Mouse (Mus musculus): ENCODE data around the gene Dnaic1. TPM values are rescaled to one million over a fixed set of nuclear protein-coding genes. Genes with fewer than 3 reads are reported as not detected.

Gene Dnaic1
- total RNA-seq, 2 experiments from 2014 or later = 7.8 to 9.0 TPM

DNA sequence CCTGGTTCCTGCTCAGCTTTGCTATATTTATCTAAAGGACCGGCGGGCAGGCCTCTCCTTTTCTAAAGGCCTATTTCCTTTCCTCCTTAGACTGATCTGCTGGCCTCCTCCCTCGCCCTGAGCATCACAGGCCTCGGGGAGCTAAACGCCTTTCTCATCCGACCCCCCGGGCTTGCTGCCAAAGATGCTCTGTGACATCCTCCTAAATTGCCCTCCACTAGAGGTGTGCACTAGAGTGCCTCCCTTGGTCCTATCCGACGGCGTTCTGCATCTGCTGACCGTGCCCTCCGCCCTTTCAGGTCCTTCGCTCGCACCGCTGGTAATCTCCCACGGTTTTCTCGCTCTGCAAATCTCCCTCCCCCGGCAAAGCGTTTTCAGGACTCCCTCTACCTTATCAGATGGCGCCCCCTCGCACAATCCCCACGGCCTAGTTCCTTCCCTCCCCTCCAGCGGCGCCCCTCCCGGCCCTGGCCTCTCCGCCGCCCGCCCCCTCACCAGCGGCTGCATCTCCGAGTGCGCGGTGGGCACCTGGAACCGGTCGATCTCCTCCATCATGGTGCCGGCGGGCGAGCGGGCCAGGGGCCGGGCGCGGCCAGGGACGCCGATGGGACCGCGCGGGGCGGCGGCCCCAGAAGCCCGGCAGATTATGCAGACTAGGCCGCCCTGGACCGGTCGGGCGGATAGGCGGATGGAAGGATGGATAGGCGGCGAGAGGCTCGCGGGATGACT is 729 bp upstream of the Dnaic1 start:
- peak; percentile 48 to 54 for DNase-seq (ENCODE audit: low spot score in 2 of 2)

DNA sequence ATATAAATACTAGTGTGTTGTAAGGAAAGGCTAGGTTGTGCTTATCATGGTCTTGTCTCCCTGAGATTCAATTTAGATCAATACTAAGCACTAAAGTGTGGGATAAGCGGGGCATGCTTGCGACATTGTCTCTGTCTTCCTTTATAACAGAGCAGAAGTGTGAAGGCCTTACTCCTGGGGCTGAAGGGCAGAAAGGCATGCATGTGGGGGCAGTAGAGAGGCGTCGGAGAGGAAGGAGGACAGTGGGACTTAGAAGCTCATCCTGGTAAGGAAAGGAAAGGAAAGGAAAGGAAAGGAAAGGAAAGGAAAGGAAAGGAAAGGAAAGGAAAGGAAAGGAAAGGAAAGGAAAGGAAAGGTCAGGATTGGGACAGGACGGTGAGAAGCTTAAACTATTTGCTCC is 1.9 kb downstream of the Dnaic1 start:
- DNase-seq (ENCODE audit: low spot score in 2 of 2) = no peak

DNA sequence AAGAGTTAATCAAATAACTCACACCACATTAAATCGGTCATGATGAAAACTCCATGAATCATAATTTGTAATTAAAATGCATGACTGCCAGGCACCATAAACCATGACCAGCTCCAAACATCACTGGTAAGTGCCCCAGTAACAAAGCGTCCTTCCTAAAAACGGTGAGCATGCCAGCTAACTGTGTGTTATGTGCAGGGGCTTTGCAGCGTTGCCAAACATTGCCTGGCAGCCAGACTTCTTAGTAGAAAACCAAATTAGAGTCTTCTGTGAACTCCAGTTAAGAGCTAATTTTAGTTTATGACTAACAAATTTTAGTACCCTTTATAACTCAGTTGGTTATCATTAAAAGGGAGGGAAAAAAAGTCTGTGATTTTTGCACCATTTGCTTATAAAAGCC is 3.9 kb downstream of the Dnaic1 start:
- DNase-seq (ENCODE audit: low spot score in 2 of 2) = peak in 1 of 2 experiments; percentile 61

DNA sequence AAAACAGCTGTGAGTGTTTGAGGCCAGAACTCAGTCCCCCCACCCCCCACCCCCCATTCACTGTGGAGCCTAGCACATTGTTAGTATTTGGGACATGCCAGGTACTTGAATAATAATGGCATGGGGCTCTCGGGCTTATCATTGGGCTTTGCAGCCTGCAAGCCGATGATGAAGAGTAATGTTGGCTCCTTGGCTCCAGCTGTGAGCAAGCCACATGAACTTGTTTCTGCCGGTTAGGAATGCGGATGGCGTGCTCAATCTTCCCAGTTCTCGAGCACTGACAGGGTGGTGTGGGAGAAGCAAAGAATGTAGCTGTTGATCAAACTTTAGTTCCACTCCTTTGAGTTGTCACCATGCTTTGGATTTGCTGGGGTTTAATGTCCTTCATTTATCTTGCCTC is 6.3 kb downstream of the Dnaic1 start:
- no peak for DNase-seq (ENCODE audit: low spot score in 2 of 2)

DNA sequence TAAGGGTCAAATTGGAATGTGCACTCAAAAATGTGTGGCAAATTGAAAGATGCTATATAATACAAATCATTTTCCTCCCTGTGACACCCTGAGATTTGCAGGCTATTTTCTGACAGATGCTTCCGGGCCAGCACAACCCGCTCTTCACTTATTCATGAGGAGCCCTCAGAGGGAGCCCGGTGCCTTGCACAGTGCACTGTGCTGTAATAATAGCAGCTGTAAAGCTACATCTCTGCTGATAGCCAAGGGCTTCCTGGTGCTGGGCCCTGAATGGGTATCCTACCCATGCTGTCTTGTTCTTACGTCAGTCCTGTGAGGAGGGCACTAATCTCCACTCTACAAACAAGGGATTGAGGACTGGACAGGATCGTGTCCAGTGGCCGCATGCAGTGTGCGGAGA is 13.8 kb downstream of the Dnaic1 start:
- DNase-seq (ENCODE audit: low spot score in 2 of 2) = no peak

DNA sequence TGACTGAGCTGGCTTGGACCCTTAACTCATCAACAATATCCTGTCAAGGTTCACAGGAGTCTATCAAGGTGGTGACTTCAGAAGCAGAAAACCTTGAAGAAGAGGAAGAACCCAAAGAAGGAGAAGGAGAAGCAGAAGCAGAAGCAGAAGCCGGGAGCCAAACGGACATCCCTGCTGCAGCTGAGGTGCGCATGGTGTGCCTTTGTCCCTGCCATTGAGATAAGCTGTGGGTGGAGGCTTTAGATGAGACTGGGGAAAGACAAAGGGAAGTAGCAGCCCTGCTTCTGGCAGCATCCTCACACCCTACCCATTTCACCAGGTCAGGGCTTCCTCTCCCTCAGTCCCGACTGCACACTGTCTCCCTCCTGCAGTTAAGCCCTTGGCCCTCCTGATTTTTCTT is 33.2 kb downstream of the Dnaic1 start:
- DNase-seq (ENCODE audit: low spot score in 2 of 2) = no peak

DNA sequence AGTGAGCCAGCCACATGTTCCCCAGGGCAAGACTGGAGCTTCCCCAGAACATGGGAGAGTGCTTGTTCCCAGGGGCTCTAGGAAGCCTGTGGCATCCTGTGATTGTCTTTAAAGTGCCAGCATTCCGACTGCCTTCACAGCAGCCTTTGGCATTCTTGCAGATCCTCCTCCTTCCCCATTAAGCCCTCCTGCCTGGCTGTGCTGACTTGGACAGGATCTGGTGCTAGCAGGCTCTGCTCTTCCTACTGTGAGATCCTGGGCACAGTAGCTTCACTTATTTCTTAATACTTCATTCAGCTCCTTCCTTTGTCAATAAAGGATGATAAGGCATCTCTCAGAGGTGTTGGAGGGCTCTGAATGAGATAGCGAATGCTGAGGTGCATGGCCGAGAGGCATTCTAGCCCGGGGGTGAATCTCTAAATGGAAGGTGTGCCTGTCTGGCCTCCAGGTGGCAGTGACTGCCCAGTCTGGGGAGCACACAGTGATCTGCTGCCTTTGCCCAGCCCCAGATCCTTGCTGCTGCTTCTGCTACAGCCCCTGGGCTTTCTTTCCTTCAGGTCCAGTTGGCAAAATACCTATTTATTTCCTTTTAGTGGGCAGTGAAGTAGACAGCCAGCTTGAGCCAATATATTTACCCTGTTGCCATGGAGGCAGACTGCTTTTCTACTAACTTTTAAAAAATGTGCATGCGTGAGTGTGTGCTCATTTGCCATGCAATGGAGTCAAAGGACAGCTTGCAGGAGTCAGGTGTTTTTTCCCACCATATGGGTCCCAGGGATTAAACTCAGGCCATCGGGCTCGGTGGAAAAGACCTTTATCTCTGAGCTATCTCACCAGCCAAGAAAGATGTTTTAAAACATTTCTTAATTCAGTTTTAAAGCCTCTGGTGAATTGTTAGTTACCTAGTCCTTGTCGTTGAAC is 35.2 kb downstream of the Dnaic1 start:
- DNase-seq (ENCODE audit: low spot score in 2 of 2) = no peak

DNA sequence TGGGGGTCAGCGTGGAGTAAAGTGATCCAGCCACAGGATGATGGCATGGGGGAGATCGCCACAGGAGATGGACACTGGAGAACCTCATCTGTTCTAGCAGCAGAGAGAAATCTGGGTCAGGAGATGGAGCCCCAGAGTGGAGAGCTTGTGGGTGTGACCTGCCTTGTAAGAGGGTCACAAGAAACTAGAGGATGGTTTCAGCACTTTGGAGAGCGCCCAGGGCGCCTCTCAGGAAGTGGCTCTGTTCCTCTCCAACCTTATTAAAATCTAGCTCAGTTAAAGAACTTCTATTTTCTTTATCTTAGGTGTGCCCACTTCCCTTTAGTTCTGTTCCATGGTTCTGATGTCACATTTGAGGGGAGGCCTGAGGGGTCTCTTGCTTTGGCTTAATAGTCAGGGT is 37.2 kb downstream of the Dnaic1 start:
- DNase-seq (ENCODE audit: low spot score in 2 of 2) = no peak

DNA sequence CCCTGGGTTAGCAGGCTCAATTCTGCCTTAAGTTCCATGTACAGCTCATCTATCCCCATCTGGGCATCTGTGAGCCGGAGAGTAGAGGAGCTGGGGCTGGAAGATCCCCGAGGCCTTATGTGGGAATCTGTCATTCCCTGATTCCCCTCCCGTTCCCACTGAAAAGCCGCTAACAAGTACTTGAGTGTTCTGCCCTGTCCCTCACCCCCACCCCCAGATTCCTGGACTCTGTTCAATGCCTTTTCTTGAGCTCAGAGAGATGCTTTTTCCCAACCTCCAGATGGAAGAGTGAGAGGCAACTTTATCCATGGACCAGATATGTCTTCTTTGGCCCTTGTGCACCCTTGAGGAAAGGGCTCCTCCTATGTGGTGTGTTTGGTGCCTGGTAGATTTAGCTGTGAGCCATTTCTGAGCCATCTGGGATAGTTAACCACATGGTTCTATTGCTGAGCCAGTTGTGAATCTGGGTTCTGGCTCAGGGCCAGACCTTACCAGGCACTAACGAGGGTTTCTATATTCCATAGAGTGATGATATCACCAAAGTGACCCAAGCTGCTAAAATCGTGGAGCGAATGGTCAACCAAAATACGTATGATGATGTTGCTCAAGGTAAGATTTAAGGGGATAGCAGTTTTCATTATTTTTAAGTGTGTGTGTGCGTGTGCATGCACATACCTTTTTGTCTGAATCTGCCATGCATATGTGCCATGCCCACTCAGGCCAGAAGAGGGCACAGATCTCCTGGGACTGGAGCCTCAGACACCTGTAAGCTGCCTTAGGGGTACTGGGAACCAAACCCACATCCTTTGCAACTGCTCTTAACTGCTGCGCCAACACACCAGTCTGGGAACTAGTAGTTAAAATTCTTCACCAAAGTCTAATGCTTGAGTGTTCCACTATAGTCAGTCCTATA is 40.4 kb downstream of the Dnaic1 start:
- DNase-seq (ENCODE audit: low spot score in 2 of 2) = peak in 1 of 2 experiments; percentile 45

DNA sequence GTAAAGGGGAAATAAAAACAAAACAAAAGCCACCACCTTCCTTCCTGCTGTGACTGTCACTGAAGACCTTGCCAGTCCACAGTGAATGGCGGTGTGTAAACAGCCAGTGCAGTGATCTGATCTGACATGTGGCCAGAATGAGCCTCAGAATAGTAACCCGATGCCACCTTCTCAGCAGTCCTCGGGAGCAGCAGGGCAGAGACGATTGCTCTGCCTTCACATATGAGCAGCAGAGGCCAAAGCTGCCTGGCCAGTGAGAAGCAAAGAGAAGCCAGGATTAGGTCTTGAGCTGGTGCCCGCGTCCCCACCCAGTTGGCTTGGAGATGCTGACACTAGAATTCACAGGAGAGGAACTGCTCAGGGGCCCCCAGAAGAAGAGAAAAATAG is 41.0 kb downstream of the Dnaic1 start:
- DNase-seq (ENCODE audit: low spot score in 2 of 2) = no peak

DNA sequence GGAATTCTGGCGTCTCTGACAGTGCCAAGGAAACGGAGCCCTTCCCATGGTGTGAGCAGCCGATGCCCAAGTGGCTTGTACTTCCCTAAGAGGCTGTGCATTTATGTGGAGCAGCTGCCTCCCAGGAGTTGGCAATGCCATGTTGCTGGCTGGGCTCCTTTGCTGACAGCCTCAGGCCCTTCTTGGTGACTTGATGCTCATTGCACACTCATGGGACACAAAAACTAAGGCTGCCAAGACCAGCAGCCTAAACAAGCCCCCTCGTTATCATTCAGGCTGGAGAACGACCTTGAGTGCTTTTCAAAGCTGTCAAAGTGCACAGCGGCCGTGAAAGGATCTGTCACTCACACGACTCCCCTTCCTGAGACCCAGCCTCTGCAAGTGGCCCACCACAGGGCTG is 42.6 kb downstream of the Dnaic1 start:
- no peak for DNase-seq (ENCODE audit: low spot score in 2 of 2)

DNA sequence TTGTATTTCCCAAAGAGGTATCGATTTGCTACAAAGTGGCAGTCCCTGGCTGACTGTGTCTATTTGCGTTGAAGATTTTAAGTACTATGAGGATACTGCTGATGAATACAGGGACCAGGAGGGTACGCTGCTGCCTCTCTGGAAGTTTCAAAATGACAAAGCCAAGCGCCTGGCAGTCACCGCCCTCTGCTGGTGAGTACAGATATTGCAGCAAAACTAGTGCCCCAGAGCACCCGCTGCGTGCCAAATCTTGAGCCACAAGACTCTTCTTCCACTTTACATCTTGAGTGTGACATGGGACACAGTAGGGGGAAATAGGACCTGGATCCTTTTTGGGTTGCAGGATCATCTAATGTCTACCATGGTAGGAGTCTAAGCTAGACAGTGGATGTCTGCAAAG is 44.6 kb downstream of the Dnaic1 start:
- DNase-seq (ENCODE audit: low spot score in 2 of 2) = peak; percentile 78 to 94

DNA sequence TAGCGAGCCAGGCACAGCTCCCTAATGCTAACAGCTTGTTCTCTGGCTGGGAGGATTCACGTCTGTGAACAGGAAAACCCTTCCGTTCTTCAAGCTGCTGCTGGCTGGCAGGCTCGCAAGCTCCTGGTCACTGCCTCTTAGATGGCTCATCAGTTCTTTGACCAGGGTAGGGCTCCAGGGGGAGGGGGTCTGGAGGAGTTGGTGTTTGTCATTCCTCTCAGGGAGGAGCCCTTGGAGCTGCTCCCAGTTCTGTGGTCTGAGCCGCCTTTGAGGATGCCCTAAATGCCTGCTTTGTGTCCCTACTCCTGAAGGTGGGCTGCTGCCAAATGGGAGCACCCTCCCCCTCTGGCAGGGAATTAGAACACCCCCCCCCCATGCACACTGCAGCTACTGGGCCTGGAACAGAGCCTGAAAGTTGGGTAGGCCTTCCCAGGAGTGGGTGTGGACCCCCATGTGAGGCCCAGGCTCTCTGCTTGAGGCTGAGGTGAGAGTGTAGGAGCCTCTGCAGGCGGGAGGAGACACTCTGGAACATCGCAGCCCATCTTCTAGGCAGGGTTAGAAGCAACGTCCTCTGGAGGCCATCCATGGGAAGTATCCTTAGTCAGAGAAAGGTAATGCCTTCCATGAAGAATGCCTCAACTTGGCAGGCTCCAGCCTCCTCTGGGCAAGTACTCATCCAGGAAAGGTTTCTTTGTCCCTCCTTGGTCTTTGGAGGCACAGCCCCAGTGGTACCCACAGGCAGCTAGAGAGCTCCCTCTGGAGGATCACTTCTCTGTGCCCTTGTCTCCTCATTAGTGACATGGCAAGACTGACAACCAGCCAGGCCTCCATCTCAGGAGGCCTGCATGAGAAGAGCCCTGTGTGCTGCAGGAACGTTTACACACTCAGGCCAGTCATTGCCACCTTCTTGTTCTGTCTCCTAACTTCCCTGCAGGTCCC is 46.4 kb downstream of the Dnaic1 start:
- DNase-seq (ENCODE audit: low spot score in 2 of 2) = peak; percentile 64 to 87

DNA sequence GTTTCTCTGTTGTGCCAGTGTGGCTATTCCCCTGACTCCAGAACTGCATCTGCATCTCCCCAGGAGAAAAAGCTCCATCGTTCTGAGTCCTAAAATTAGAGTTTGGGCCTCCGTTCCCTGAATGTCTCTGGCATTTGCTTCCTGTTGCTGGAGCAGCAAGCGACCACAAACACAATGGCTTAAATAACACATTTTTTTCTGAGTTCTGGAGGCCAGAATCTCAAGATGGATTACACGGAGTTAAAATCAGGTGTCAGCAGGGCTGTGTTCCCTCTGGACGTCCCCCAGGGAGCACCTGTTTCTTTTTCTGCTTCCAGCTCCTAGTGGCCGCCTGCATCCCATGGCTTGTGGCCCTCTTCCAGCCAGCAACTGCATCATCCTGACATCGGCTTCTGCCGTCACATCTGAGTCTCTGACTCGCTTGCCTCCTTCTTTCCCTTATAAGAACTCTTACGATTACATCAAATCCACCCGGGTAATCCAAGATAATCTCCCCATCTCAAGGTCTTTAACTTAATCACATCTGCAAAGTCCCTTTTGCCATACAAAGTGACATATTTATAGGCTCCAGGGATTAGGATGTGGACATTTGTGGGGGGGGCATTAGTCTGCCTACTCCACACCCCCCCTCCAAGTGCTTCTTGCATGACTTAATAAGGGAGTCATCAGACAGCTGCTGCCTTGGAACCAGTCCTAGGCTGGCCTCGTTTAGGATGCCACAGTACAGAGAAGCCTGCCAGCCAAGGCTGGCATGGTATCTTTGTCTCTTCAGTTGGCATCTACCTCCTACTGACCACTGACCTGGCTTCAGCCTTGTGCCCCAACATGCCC is 49.6 kb downstream of the Dnaic1 start:
- DNase-seq (ENCODE audit: low spot score in 2 of 2) = peak; percentile 46 to 70

DNA sequence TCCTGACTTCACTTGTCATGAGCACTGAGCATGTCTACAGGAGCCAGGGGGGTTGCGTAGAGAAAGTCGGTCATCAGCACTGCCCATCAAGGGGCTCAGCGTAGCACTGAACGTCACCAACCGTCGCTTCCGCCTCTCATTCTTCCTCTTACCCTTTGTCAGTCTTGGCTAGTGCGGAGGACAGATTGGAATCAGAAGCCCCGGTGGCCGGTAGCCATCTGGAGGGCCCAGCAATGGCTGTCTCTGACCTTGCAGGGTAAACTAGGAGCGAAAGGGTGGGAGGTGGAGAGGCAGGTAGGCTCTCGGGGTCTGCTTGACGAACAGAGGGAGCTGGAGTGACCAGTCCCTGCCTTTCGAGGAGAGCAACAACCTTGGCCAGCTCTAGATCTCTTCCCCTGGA is 52.5 kb downstream of the Dnaic1 start:
- no peak for DNase-seq (ENCODE audit: low spot score in 2 of 2)

DNA sequence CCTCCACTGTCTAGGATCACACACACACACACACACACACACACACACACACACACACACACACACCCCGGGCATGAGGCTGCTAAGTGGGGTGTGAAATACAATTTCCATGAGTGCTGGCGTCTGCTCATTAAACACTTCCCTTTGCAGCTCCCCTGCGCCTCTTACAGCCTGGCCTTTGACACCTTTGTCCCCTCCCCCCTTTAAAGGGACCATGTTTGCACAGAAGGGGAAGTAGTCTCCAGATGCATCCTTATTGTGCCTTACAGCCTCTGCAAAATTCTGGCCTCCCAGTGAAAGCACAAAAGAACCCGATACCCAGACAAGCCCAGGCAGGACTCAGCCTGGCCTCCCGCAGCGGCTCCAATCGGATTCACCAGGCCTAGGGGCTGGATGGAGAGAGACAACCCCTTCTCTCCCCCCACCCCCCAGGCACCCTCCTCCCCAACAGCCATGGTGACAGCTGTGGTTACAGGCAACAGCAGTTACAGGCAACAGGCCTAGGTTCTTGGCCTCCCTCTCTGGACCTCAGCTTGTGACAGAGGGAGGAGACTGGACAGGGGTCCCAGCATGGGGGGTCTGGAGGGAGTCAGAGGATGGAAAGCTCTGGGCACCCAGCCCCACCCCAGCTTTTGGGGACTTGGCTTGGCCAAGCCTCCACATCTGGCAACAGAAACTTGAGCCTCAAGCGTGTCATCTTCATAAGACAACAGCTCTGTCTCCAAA is 58.8 kb downstream of the Dnaic1 start:
- no peak for DNase-seq (ENCODE audit: low spot score in 2 of 2)

DNA sequence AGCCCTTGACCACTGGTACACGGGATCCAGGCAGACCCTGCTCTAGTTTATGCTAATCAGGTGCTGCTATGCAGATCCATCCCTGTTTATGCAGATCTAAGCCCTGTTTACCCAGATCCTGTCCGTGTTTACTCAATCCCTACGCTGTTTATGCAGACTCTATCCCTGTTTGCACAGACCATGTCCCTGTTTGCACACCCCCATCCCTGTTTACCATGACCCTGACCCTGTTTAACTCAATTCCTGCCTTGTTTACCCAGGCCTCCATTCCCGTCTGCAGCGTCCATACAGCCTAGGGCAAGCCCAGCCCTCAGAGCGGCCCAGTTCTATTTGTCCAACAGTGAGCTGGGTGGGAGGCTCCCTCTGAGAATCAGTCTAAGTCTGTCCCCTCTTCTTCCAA is 60.6 kb downstream of the Dnaic1 start:
- no peak for DNase-seq (ENCODE audit: low spot score in 2 of 2)

DNA sequence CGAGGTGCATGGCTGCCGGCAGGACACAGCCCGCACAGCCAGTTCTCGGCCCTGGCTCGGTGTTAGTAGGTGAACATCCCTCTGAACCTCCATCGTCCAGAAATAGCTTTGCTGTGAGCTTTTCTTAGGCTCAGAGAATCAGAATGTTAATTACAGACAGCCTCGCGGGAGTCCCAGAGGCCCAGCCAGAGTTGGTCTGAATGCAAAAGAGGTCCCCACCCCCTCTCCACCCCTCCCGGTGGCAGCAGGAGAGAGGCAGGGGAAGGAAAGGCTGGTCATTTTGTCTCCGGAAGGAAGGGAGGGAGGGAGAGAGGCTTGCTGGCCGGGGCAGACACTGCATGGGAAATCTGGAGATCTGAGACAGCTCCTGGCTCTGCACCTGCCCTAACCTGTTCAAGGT is 61.8 kb downstream of the Dnaic1 start:
- peak in 1 of 2 experiments; percentile 53 for DNase-seq (ENCODE audit: low spot score in 2 of 2)

DNA sequence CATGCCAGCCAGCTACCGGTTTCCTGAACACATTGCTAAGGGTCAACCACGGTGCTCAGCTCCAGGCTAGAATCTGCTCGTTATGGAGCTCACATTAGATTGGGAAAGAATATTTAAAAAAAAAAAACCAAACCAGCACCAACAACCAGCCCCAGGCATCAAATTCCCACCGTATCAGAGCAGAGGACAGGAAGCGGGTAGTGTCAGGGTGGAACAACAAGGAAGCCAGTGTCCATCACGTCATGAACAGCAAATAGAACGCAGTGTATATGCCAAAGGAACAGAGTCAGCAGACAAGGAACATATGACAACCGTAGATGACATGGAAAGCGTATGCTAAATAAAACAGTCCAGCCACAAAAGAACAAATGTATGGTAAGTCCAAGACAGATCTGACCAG is 63.4 kb downstream of the Dnaic1 start:
- no peak for DNase-seq (ENCODE audit: low spot score in 2 of 2)

All from layer of hippocampus, adult 18-20 months (tissue).